Mouse (Mus musculus) liver, postnatal 0 days (tissue): ENCODE measurements at regions not wholly inside any gene's neighbourhood (a gene's known extent, or its start where the extent isn't known, plus 50 kb on each side); places are given as distances from the start of the nearest gene placed in this dataset.

Experiments used
- ATAC-seq: fragments of 200-750 bp; cut with Nextera tagmentation; 2 replicates; pipeline ENCODE4 v1.8.0; 2017; ENCODE audit warnings: mild to moderate bottlenecking, moderate library complexity
- DNase-seq: peaks from one replicate; pipeline ENCODE4 v3.0.0-alpha.2; 2016
- H3K27ac ChIP-seq: fragments of 300-500 bp; sonication (generic); 2 replicates; pipeline ENCODE4 v1.5.1; 2014; ENCODE audit warnings: antibody characterized with exemption, moderate library complexity, mild to moderate bottlenecking, low read depth
- H3K27me3 ChIP-seq: fragments of 300-500 bp; sonication (generic); 2 replicates; pipeline ENCODE4 v1.6.1; 2014; ENCODE audit warnings: low read length, control low read depth, mixed read lengths; ENCODE audit not compliant: insufficient read depth
- H3K36me3 ChIP-seq: fragments of 300-500 bp; sonication (generic); replicated peaks from 2 replicates; pipeline ENCODE4 v1.6.1; 2014; ENCODE audit warnings: mild to moderate bottlenecking, control low read depth, low read length, moderate library complexity, mixed read lengths; ENCODE audit not compliant: insufficient read depth
- H3K4me1 ChIP-seq: fragments of 300-500 bp; sonication (generic); 2 replicates; pipeline ENCODE4 v1.6.1; 2014; ENCODE audit warnings: antibody characterized with exemption, mild to moderate bottlenecking, control low read depth; ENCODE audit not compliant: insufficient read depth
- H3K4me2 ChIP-seq: fragments of 300-500 bp; sonication (generic); 2 replicates; pipeline ENCODE4 v1.6.1; 2014; ENCODE audit warnings: low read depth, mild to moderate bottlenecking, low read length, moderate library complexity, mixed read lengths
- H3K4me3 ChIP-seq: fragments of 300-500 bp; sonication (generic); 2 replicates; pipeline ENCODE4 v1.5.1; 2014; ENCODE audit warnings: low read depth, low read length
- H3K9ac ChIP-seq: fragments of 300-500 bp; sonication (generic); replicated peaks from 2 replicates; pipeline ENCODE4 v1.6.1; 2014; ENCODE audit warnings: mild to moderate bottlenecking, moderate library complexity
- H3K9me3 ChIP-seq: fragments of 300-500 bp; sonication (generic); 2 replicates; pipeline ENCODE4 v1.6.1; 2016; ENCODE audit warnings: mild to moderate bottlenecking, control low read depth, low read length, mixed read lengths
- CTCF ChIP-seq: sonication (generic); IDR thresholded peaks from 2 replicates; pipeline ENCODE4 v1.5.1; 2016; ENCODE audit warnings: antibody characterized with exemption, low read depth
- EP300 ChIP-seq: IDR thresholded peaks from 2 replicates; pipeline ENCODE4 v1.6.1; 2016; ENCODE audit warnings: antibody characterized with exemption, low read depth, mild to moderate bottlenecking
- WGBS: fragments of 180-500 bp; shearing (Covaris S2); extraction: QIAGEN DNeasy Blood & Tissue Kit; methylation state at CpG from one replicate; pipeline ENCODE4 v1.1.7; 2014; ENCODE audit not compliant: insufficient replicate concordance; 5-methylcytosine and 5-hydroxymethylcytosine counted together

DNA sequence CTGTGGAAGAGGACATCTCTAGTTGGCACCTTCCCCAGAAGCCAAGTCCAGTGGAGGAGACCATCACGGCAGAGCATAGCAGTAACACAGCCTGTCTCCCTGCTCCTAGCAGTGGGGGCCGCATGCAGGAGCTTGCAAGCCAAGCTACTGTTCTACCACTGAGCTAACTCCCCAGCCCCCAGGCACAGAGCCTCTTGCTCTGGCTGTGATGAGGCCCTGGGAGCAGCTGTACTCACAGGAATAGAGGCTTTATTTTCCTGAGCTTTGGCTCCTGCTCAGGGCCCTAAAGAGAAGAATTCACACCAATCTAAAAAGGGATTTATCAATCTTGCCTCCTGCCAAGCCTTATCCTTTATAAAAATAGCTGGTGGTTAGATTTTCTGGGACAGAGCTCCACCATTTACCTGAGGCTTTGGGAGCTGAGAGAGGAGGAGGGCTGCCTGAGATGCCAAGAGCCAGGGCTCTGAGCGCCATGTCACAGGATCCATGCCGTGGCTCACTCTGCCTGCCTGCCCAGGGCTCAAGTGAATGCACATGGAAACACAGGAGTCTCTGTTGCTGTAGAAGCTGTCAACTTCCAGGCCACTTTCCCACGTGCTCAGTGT lies 222.7 kb upstream of the Tcerg1l start:
- ATAC-seq = no peak
- no peak for DNase-seq

DNA sequence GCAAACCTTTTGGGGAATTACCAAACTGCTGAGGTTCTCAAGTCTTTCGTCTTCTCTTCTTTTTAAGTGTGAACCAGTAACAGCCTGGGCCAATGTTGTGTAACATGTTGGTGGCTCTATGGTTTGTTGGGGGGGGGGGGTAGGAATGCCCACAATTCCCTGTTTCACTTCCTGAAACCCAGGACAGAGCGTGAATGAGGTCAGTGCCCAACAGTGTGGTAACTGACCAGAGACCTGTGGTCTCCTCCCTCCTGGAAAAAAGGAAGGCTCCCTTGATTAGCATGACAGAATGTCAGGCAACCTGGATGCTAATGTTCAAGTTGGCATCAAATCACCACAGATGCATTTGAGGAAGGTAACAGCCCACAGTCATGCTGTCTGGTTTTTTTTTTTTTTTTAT lies 218.9 kb upstream of the Tcerg1l start:
- H3K4me1 ChIP-seq = no peaks in the 10 kb centered on the region
- ATAC-seq = no peak

More for the DNA sequence above, 222.7 kb upstream of the Tcerg1l start:
- no peak overlapping the region for H3K4me3 ChIP-seq
- no peaks in the 10 kb centered on the region for H3K9me3 ChIP-seq
- WGBS = 64% methylated on average over 5 of the region's 5 CpGs
- no peaks in the 10 kb centered on the region for H3K27me3 ChIP-seq
- no peaks in the 10 kb centered on the region for H3K4me1 ChIP-seq
- TF ChIP-seq EP300 (no peak), CTCF (no peak)
- no peak overlapping the region for H3K9ac ChIP-seq
- H3K4me2 ChIP-seq = no peak overlapping the region
- no peak overlapping the region for H3K27ac ChIP-seq
- H3K36me3 ChIP-seq = no peaks in the 10 kb centered on the region

DNA sequence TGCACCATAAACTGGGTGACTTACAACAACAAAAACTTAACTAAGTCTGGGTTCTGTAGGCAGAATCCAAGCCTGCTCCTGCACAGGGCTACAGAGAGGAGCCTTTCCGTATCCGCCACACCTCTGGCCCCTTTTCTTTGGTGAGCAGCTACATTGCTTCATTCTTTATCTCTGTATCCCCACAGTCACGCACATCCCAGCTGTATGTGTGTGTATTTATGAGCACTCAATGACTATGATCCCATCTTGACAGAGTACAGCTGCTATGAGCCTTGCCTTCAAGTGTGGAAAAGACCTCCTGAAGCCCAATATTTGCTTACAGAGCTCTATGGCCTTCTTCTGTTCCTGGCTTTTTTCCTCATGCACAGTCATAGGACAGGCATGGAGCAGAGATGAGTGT lies 212.1 kb upstream of the Tcerg1l start:
- 86% methylated on average over 3 of the region's 3 CpGs for WGBS
- no peaks in the 10 kb centered on the region for H3K36me3 ChIP-seq
- TF ChIP-seq CTCF (no peak), EP300 (no peak)
- ATAC-seq (no peak), DNase-seq (no peak)
- H3K4me1 ChIP-seq = no peaks in the 10 kb centered on the region
- no peak overlapping the region for H3K4me3 ChIP-seq
- H3K9me3 ChIP-seq = no peaks in the 10 kb centered on the region
- H3K27me3 ChIP-seq = no peaks in the 10 kb centered on the region
- H3K27ac ChIP-seq = no peak overlapping the region
- H3K4me2 ChIP-seq = no peak overlapping the region
- H3K9ac ChIP-seq = no peak overlapping the region

More for the DNA sequence above, 218.9 kb upstream of the Tcerg1l start:
- no peaks in the 10 kb centered on the region for H3K9me3 ChIP-seq
- H3K4me3 ChIP-seq = no peak overlapping the region
- H3K27ac ChIP-seq = no peak overlapping the region
- no peak for DNase-seq
- no peak overlapping the region for H3K4me2 ChIP-seq
- H3K36me3 ChIP-seq = no peaks in the 10 kb centered on the region
- no peaks in the 10 kb centered on the region for H3K27me3 ChIP-seq
- no peak overlapping the region for H3K9ac ChIP-seq
- TF ChIP-seq CTCF = no peak
- TF ChIP-seq EP300 = no peak
- 59% methylated on average over 2 of the region's 2 CpGs for WGBS

DNA sequence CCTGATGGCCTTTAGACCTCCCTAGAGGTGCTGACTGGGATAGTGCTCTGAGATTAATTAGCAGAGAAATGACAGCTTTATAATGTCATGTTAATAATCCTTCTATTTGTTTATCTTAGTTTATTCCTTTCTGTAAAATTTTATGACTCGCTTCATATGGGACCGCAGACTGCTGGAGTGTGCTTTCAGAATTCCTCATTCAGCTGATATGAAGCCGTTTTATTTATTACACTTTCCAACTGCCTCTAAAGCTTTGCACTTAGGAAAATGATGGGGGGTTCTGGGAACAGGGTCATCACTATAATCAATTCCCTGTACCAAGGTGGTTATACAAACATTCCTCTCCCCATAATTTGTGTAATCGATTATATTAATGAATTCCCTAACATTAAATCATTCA lies 211.6 kb upstream of the Tcerg1l start:
- no peak overlapping the region for H3K9ac ChIP-seq
- TF ChIP-seq CTCF (no peak), EP300 (no peak)
- no peaks in the 10 kb centered on the region for H3K27me3 ChIP-seq
- DNase-seq (no peak), ATAC-seq (no peak)
- no peak overlapping the region for H3K4me3 ChIP-seq
- H3K4me1 ChIP-seq = no peaks in the 10 kb centered on the region
- 80% methylated on average over 4 of the region's 4 CpGs for WGBS
- no peak overlapping the region for H3K27ac ChIP-seq
- H3K36me3 ChIP-seq = no peaks in the 10 kb centered on the region
- no peaks in the 10 kb centered on the region for H3K9me3 ChIP-seq
- no peak overlapping the region for H3K4me2 ChIP-seq

DNA sequence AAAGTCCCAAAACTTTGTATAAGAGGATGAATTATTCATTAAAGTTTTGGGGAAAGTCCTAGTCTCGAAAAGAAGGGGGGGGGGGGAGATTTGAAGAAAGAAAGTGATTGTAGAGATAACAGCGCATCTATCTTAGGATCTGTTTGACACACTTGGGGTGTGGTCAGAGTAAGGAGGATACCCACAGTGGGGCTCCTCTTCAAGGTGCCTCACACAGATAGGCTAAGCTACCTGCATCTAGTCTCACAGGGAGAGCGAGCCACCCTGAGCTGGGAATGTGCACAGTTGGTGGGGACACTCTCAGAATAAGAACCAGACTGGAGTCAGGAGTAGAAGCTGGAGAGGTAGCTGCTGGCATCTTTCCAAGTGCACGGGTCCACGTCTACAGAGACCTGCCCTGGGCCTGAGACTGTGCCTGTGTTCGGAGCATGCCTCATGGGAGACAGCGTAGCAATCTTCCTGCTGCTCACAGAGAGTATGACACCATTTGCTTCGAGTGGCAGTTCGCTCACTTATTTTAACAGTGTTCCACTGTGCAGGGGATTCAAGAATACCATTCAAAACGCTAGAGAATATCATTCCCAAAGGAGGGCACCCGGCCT lies 208.9 kb upstream of the Tcerg1l start:
- no peak overlapping the region for H3K27ac ChIP-seq
- H3K4me2 ChIP-seq = no peak overlapping the region
- H3K9me3 ChIP-seq = no peaks in the 10 kb centered on the region
- no peak overlapping the region for H3K4me3 ChIP-seq
- TF ChIP-seq CTCF (no peak), EP300 (no peak)
- H3K36me3 ChIP-seq = no peaks in the 10 kb centered on the region
- no peak for DNase-seq
- no peak for ATAC-seq
- H3K9ac ChIP-seq = no peak overlapping the region
- 73% methylated on average over 11 of the region's 11 CpGs for WGBS
- no peaks in the 10 kb centered on the region for H3K27me3 ChIP-seq
- H3K4me1 ChIP-seq = no peaks in the 10 kb centered on the region

DNA sequence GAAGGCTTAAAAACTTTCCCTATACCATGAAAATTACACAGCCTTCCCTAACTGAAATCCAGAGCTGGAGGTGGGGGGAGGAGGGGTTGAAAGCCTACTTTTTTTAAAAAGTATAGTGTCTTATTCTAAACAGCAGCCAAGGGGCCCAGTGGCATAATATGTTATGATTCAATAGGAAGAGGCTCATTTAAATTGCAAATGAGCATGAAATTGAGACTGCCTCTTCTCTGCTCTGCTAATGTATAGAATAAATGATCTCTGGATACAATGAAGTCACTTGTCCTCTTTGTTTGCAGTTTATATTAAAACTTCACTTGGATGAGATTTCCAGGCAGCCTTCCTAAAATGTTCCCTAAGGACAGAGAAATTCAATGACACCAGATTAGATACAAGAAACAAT lies 208.4 kb upstream of the Tcerg1l start:
- no peak overlapping the region for H3K4me2 ChIP-seq
- ATAC-seq (no peak), DNase-seq (no peak)
- no peaks in the 10 kb centered on the region for H3K36me3 ChIP-seq
- no peaks in the 10 kb centered on the region for H3K27me3 ChIP-seq
- H3K4me1 ChIP-seq = no peaks in the 10 kb centered on the region
- no peak overlapping the region for H3K4me3 ChIP-seq
- H3K27ac ChIP-seq = no peak overlapping the region
- H3K9me3 ChIP-seq = no peaks in the 10 kb centered on the region
- TF ChIP-seq CTCF = no peak
- no peak for TF ChIP-seq EP300
- no peak overlapping the region for H3K9ac ChIP-seq
